Mouse (Mus musculus) forebrain, embryonic 15.5 days (tissue): ENCODE measurements around the gene Tha1. TPM values are rescaled to one million over a fixed set of nuclear protein-coding genes. Genes with fewer than 3 reads are reported as not detected.
"Not testable (repeated sequence)": the region's sequence is repeated elsewhere in the genome, so short reads cannot be mapped to it uniquely, and the experiment has no call there.

Experiments
- ATAC-seq: fragments of 200-750 bp; cut with Nextera tagmentation; replicated peaks from 2 replicates; pipeline ENCODE4 v1.8.0; 2017; ENCODE audit warnings: mild to moderate bottlenecking, moderate TSS enrichment, moderate library complexity
- H3K27ac ChIP-seq: fragments of 300-500 bp; sonication (generic); replicated peaks from 2 replicates; pipeline ENCODE4 v1.5.1; 2015; ENCODE audit warnings: mild to moderate bottlenecking, inconsistent platforms
- H3K27me3 ChIP-seq: fragments of 300-500 bp; sonication (generic); 2 replicates; pipeline ENCODE4 v1.6.1; 2015; ENCODE audit warnings: inconsistent platforms
- H3K36me3 ChIP-seq: fragments of 300-500 bp; sonication (generic); 2 replicates; pipeline ENCODE4 v1.6.1; 2015; ENCODE audit warnings: mild to moderate bottlenecking, inconsistent platforms
- H3K4me1 ChIP-seq: fragments of 300-500 bp; sonication (generic); 2 replicates; pipeline ENCODE4 v1.6.1; 2015; ENCODE audit warnings: inconsistent platforms
- H3K4me2 ChIP-seq: fragments of 300-500 bp; sonication (generic); replicated peaks from 2 replicates; pipeline ENCODE4 v1.6.1; 2015; ENCODE audit warnings: mild to moderate bottlenecking, inconsistent platforms
- H3K4me3 ChIP-seq: fragments of 300-500 bp; sonication (generic); 2 replicates; pipeline ENCODE4 v1.5.1; 2015; ENCODE audit warnings: mild to moderate bottlenecking, inconsistent platforms
- H3K9ac ChIP-seq: fragments of 300-500 bp; sonication (generic); replicated peaks from 2 replicates; pipeline ENCODE4 v1.6.1; 2015; ENCODE audit warnings: mild to moderate bottlenecking, inconsistent platforms
- H3K9me3 ChIP-seq: fragments of 300-500 bp; sonication (generic); 2 replicates; pipeline ENCODE4 v1.6.1; 2016; ENCODE audit warnings: inconsistent platforms
- WGBS: fragments of 180-500 bp; shearing (Covaris S2); methylation state at CpG from one replicate; pipeline ENCODE4 v1.1.7; 2015; ENCODE audit warnings: mixed read lengths; 5-methylcytosine and 5-hydroxymethylcytosine counted together
- polyA plus RNA-seq: library from polyadenylated mRNA; unstranded; fragments of >200 nt; fragmentation: Nextera tagmentation; extraction: Ambion mirVana; gene quantifications from 2 replicates; pipeline ENCODE4 v1.2.1, GENCODE M21; 2015

The Tha1 gene
- polyA plus RNA-seq, 1 experiment from 2014 or later = 3.6 TPM

DNA sequence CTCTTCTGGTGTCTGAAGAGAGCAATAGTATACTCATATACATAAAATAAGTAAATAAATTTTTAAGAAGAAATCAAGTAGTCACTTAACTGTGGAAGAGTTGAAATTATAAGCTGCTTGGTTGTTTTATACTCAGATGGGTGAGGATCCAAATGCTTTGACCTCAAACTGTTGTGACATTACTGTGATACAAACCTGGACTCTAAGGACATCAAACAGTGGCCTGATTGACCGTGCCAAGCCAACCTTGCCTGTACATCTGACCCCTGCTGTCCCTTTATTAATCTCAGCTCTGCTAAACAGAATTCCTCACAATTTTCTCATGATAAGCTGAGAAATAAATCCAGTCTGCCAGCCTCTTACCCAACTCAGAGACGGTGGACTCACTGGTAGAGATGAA, 27.6 kb downstream of the Tha1 start:
- Histone ChIP-seq H3K27me3 (no peaks in the 10 kb centered on the region), H3K36me3 (no peaks in the 10 kb centered on the region), H3K4me2 (no peak overlapping the region), H3K27ac (no peak overlapping the region), H3K4me3 (no peak overlapping the region), H3K9ac (no peak overlapping the region), H3K9me3 (no peaks in the 10 kb centered on the region), H3K4me1 (peaks cover 25% of the 10 kb centered on the region)
- ATAC-seq = no peak
- 81% methylated on average over 2 of the region's 2 CpGs for whole genome bisulfite sequencing

DNA sequence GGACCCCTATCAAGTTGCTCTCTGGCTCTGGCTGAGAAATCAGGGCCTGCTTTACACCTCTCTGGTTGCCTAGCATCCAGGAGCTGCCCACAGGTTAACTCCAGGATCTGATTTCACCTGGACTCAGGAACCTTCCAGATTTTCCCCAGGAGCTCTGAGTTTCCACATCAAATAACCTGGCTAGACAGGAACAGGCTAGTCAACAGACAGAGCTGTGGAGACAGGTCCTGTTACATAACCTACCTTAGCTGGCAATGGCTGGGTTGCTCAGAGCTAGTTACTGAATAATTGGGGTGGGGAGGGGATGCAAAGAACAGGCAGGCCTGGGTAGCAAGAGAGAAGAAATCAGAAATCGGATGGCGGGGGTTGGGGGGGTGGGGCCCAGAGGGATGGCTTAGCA, 28.3 kb downstream of the Tha1 start:
- H3K27me3 ChIP-seq = no peaks in the 10 kb centered on the region
- WGBS = 90% methylated on average over 2 of the region's 2 CpGs
- ATAC-seq = no peak
- no peak overlapping the region for H3K4me2 ChIP-seq
- no peak overlapping the region for H3K9ac ChIP-seq
- no peaks in the 10 kb centered on the region for H3K36me3 ChIP-seq
- H3K9me3 ChIP-seq = no peaks in the 10 kb centered on the region
- peaks cover 19% of the 10 kb centered on the region for H3K4me1 ChIP-seq
- H3K27ac ChIP-seq = no peak overlapping the region
- no peak overlapping the region for H3K4me3 ChIP-seq

DNA sequence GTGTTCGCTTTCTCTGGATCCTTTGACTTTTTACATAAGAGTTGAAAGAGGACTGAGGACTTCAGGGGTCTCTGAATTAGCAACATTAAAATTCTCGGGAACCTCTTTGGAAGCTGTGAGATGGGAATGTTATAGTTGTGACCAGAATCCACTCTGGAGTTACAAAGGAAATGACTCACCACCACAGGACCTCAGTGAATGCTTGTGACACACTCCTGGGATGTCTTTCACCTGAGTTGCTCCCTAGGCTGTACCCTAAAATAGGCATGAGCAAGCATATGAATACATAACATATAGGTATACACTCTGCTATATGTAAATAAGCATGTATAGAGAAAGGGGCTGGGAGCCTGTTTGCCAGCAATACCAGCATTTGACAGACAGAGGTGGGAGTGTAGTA, 29.8 kb downstream of the Tha1 start:
- no peak overlapping the region for H3K4me3 ChIP-seq
- no peaks in the 10 kb centered on the region for H3K27me3 ChIP-seq
- no peaks in the 10 kb centered on the region for H3K36me3 ChIP-seq
- H3K27ac ChIP-seq = no peak overlapping the region
- H3K4me1 ChIP-seq = peaks cover 9% of the 10 kb centered on the region
- H3K4me2 ChIP-seq = no peak overlapping the region
- H3K9ac ChIP-seq = no peak overlapping the region
- 85% methylated on average over 2 of the region's 2 CpGs for WGBS
- no peak for ATAC-seq
- H3K9me3 ChIP-seq = no peaks in the 10 kb centered on the region

GRCm38 (mm10) chr11:117840910-117841309, 32.4 kb downstream of the Tha1 start:
- H3K4me3 ChIP-seq = no peak overlapping the region
- H3K4me2 ChIP-seq = no peak overlapping the region
- H3K9ac ChIP-seq = no peak overlapping the region
- no peaks in the 10 kb centered on the region for H3K27me3 ChIP-seq
- ATAC-seq = no peak
- WGBS = 59% methylated on average over 1 of the region's 1 CpGs
- H3K27ac ChIP-seq = no peak overlapping the region
- no peaks in the 10 kb centered on the region for H3K36me3 ChIP-seq
- H3K9me3 ChIP-seq = no peaks in the 10 kb centered on the region
- H3K4me1 ChIP-seq = no peaks in the 10 kb centered on the region

DNA sequence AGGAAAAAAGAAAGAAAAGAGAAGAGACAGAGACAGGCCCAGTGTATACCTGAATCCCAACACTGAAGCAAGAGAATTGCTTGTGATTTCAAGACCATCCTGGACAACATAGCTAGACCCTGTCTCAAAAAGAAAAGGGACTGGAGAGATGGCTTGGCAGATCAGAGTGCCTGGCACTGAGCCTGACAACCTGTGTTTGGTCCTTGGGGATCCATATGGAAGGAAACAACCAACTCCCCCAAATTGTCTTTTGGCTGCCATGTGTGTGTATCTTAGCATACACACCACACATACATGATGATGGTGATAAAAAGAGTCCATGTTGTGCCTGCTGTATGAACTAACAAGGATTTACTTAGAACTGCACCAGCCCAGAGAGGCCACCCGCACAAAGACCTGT, 34.3 kb downstream of the Tha1 start:
- Histone ChIP-seq H3K27ac (peak overlapping the region; percentile 44), H3K9ac (no peak overlapping the region), H3K4me1 (no peaks in the 10 kb centered on the region), H3K9me3 (no peaks in the 10 kb centered on the region), H3K36me3 (no peaks in the 10 kb centered on the region), H3K4me2 (no peak overlapping the region), H3K27me3 (no peaks in the 10 kb centered on the region), H3K4me3 (no peak overlapping the region)
- no peak for ATAC-seq
- WGBS = 94% methylated on average over 1 of the region's 1 CpGs

DNA sequence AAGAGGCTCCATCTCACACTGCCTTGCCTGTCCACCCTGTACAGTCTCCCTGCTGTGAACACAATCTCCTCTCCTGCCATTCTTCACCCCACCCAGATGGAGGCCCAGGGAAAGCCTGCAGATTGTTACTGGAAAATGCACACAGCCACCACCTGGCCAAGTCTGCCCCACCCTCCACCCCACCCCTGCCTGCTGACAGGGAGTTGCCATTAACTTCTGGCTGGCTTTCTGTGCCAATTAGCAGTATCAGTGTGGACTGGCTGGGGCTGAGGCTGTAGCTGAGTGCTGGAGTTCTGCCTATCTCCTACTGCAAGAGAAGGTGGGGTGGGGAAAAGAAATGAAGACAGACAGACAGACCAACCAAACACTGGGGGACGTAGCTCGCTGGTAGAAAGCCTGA, 34.7 kb downstream of the Tha1 start:
- Histone ChIP-seq H3K36me3 (no peaks in the 10 kb centered on the region), H3K27me3 (no peaks in the 10 kb centered on the region), H3K4me3 (no peak overlapping the region), H3K27ac (peak overlapping the region; percentile 44), H3K9me3 (no peaks in the 10 kb centered on the region), H3K4me1 (no peaks in the 10 kb centered on the region), H3K9ac (no peak overlapping the region), H3K4me2 (no peak overlapping the region)
- no peak for ATAC-seq
- WGBS = 74% methylated on average over 2 of the region's 2 CpGs

- ATAC-seq = no peak
These were observed 37.0 kb downstream of the Tha1 start for GRCm38 (mm10) chr11:117836306-117836705.

DNA sequence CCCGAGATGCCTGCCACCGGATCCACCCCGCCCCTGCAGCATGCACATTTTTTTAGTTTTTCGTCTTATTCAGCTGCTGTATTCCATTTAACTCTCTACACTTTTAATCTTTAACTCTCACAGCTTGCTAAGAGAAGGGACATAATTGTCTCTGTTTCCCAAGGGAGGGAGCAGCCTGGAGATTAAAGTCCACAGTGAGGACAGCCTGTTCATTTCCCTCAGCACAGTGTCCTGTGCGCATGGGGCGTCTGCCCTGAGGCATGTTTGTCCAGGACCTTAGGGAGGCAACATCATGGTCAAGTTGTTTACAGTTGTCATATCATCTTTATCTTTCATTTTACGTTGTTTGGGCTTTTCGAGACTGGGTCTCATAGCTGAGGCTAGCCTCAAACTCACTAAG, 39.2 kb downstream of the Tha1 start:
- peaks cover 8% of the 10 kb centered on the region for H3K4me1 ChIP-seq
- no peaks in the 10 kb centered on the region for H3K36me3 ChIP-seq
- H3K4me2 ChIP-seq = no peak overlapping the region
- H3K27me3 ChIP-seq = no peaks in the 10 kb centered on the region
- no peak for ATAC-seq
- 91% methylated on average over 8 of the region's 8 CpGs for WGBS
- no peak overlapping the region for H3K9ac ChIP-seq
- H3K4me3 ChIP-seq = no peak overlapping the region
- H3K9me3 ChIP-seq = no peaks in the 10 kb centered on the region
- H3K27ac ChIP-seq = no peak overlapping the region

More at GRCm38 (mm10) chr11:117836306-117836705, 37.0 kb downstream of the Tha1 start:
- 27% methylated on average over 13 of the region's 13 CpGs for WGBS
- Histone ChIP-seq H3K4me1 (peaks cover 7% of the 10 kb centered on the region), H3K36me3 (no peaks in the 10 kb centered on the region), H3K9me3 (no peaks in the 10 kb centered on the region), H3K4me2 (peak overlapping the region; percentile 25), H3K9ac (no peak overlapping the region), H3K4me3 (0 out of 2 replicates have a peak overlapping the region, but pooled peaks have one; percentile 12), H3K27me3 (no peaks in the 10 kb centered on the region), H3K27ac (no peak overlapping the region)

GRCm38 (mm10) chr11:117833509-117833908, 39.8 kb downstream of the Tha1 start:
- H3K4me3 ChIP-seq, H3K9ac ChIP-seq, ATAC-seq, H3K27ac ChIP-seq, H3K27me3 ChIP-seq, H3K4me2 ChIP-seq, H3K9me3 ChIP-seq, H3K36me3 ChIP-seq: not testable (repeated sequence)
- peaks cover 14% of the 10 kb centered on the region for H3K4me1 ChIP-seq
- 77% methylated on average over 6 of the region's 6 CpGs for WGBS

DNA sequence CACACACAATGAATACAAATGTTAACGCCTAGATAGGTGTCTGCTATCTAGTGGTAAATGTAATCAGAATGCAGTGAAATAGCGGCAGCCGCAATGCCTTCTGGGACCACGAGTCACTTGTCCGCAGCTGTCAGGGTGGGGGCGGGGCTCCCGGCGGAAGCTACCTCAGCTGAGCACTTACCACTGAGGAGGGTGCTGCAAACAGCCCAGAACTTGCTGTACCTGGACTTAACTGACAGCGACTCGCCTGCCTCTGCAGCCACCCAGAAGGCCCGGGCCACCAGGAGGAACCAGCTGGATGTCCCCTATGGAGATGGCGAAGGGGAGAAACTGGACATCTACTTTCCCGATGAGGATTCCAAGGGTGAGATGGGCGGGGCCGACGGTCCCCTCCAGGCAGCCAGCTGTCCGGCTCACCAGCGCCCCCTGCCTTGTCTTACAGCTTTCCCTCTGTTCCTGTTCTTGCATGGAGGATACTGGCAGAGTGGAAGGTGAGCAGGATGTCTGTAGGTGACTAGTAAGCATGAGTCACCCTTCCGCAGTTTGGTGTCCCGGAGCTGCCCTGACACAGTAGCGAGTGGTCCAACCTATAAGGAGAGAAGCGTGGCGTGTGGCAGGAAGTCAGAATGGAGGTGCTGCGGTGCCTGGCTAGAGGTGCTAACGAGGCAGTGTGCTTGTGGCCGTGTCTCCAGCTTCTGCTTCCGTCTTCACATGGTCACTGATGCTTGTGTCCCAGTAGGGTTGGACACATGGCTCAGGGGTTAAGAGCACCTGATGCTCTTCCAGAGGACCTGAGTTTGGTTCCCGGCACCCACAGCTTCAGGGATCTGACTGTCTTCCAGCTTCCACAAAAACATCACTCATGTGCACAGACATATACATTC, 41.0 kb downstream of the Tha1 start:
- H3K4me2 ChIP-seq = peak overlapping the region; percentile 50
- peaks cover 23% of the 10 kb centered on the region for H3K4me1 ChIP-seq
- H3K36me3 ChIP-seq = no peaks in the 10 kb centered on the region
- no peaks in the 10 kb centered on the region for H3K9me3 ChIP-seq
- H3K9ac ChIP-seq = peak overlapping the region; percentile 31; the same call in 1 of the 2 replicates
- ATAC-seq = peak; percentile 71
- no peaks in the 10 kb centered on the region for H3K27me3 ChIP-seq
- 17% methylated on average over 28 of the region's 28 CpGs for WGBS
- peak overlapping the region; percentile 42; the same call in 1 of the 2 replicates for H3K27ac ChIP-seq
- H3K4me3 ChIP-seq = peak overlapping the region; percentile 39

- Histone ChIP-seq H3K27me3 (no peaks in the 10 kb centered on the region), H3K36me3 (no peaks in the 10 kb centered on the region), H3K4me2 (no peak overlapping the region), H3K4me3 (no peak overlapping the region), H3K4me1 (peaks cover 42% of the 10 kb centered on the region), H3K9ac (no peak overlapping the region), H3K27ac (no peak overlapping the region), H3K9me3 (no peaks in the 10 kb centered on the region)
- no peak for ATAC-seq
- 55% methylated on average over 9 of the region's 9 CpGs for WGBS
These were observed 42.9 kb downstream of the Tha1 start for GRCm38 (mm10) chr11:117830401-117830800.

DNA sequence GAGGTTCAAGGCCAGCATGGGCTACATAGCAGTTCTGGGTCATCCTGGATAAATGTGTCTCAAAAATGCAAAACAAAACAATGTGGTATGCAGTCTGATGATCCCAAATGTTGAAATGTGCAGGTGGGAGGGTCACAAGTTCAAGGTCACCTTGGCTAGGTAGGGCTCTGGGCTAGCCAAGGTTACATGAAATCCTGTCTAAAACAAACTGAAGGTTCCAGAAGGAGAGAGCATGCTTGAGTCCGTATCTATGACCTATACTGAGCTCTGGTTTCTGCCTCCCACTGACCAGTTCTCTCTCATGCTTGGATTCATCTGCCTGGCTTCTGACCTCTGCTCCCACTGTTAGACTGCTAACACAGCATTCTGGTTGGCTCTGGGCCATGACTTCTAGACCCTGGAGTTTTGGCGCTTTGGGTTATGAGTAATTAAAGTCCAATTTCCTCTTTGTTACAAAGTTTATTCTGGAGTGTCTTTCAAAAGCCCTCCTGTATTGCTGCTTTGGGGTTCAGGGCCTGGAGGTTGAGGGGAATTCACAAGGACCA, 43.5 kb downstream of the Tha1 start:
- Histone ChIP-seq H3K27ac (no peak overlapping the region), H3K4me1 (peaks cover 49% of the 10 kb centered on the region)
- WGBS = 80% methylated on average over 2 of the region's 2 CpGs

More for the DNA sequence above, 43.5 kb downstream of the Tha1 start:
- ATAC-seq = no peak
- Histone ChIP-seq H3K9me3 (no peaks in the 10 kb centered on the region), H3K27me3 (no peaks in the 10 kb centered on the region), H3K4me3 (no peak overlapping the region), H3K9ac (no peak overlapping the region), H3K4me2 (no peak overlapping the region), H3K36me3 (no peaks in the 10 kb centered on the region)
